Mouse (Mus musculus) B cell, adult 2 months (primary cell): ENCODE results near the gene Gm19345.

Experiments
- DNase-seq, 2 experiments: peaks; one replicate each; pipeline ENCODE4 v3.0.0; 2022

Gene Gm19345

GRCm38 (mm10) chr7:19829694-19830093, 22.1 kb upstream of the Gm19345 start:
- DNase-seq, result no peak

- DNase-seq, result no peak
Measured at GRCm38 (mm10) chr7:19830682-19831156, 21.1 kb upstream of the Gm19345 start.

- DNase-seq, result no peak
Measured at GRCm38 (mm10) chr7:19831837-19832236, 20.0 kb upstream of the Gm19345 start.

DNA sequence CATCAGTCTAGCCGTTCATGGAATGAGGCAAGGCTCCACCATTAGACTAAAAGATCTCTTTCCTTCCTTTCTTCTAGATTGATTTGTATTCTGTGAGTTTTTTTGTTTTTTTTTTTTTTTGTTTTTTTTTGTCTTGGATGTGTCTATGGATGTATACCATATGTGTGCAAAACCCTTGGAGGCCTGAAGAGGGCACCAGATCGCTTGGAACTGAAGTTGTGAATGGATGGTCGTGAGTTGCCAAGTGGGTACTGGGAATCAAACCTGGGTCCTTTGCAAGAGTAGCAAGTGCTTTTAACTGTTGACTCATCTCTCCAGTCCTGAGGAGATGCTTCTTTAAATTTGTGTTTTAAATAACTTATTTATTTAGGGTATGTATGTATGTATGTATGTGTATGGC, 17.7 kb upstream of the Gm19345 start:
- DNase-seq, result no peak

- DNase-seq, result no peak
Measured at GRCm38 (mm10) chr7:19836843-19837242, 15.0 kb upstream of the Gm19345 start.

GRCm38 (mm10) chr7:19840371-19840770, 11.4 kb upstream of the Gm19345 start:
- DNase-seq, result no peak

GRCm38 (mm10) chr7:19840936-19841335, 10.9 kb upstream of the Gm19345 start:
- no peak for DNase-seq

- DNase-seq, result no peak
Measured at GRCm38 (mm10) chr7:19841686-19842413, 10.0 kb upstream of the Gm19345 start.

DNA sequence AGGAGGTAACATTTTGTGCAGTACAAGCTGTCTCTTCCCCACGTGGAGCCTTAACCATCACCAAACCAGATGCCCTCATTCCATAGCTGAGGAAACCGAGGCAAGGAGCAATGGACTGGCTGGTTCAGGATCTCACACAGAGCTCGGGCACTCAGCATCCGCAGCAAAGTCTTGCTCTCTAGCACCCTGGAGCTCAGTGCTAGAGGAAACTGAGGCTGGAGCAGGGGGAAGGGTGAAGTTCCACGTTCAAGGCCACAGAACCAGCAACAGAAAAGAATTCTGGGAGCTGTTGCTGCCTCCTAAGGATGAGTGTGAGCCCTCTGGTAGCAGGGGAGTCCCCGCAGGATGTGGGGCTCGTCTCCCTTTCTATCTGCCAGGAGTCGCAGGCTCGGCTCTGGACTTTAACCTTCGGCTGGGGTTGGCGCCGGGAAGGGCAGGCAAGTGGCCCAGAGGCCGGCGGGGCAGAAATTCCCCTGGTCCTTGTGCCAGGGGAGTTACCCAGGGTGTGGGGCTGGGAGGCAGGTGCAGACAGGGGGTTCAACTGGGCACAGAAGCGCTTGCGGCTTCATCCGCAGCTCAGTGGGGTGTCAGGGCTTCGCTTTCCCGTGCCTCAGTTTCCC, 8.8 kb upstream of the Gm19345 start:
- no peak for DNase-seq

- peak; percentile 87 for DNase-seq
Measured at GRCm38 (mm10) chr7:19843561-19843960, 8.2 kb upstream of the Gm19345 start.

DNA sequence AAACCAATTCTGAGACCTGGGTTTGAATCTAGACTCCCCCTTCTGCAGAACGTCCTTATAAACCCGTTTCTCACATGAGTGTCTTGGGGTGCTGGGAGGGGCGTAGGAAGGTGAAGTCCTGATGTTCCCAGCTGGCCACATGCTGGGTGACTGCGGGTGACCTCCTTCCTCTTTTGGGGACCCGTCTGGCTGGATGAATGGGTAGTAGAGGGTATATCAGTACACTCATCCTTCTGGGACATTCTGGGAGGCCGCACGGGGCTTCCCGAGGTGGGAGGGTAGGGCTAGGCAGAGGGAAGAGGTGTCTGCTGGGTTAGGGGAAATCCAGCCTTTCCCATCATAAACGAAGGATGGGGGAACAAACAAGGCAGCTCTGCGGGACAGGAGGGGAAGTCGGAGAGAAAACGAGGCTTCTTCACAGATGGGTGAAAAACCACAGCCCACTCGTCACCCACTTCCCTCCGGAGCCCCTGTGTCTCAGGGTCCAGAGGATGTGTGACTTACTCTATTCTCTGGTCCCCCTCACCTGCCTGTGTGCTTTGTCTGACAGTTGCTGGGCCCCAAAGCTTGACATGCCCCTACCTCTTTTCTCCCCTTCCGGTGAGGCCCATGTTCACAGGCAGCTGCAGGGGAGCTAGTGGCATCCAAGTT, 7.2 kb upstream of the Gm19345 start:
- peak; percentile 65 to 73 for DNase-seq

DNA sequence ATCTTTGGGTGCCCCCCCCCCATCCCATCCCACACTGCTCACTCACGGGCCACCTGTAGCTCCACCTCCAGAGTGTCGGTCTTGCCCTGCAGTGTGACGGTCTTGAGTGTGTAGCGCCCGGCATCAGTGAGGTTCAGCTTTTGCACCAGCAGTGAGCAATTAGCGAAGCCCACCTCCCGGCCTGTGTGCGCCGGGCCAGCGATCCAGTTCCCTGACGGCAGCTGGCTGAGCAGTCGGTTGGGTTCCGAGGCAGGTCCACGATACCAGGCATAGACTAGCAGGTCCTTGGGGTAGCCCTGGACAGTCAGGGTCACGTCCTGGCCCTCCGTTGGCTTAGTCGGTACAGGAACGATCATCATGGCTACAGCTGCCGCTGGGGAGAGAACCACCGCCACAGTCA, 1.7 kb downstream of the Gm19345 start:
- no peak for DNase-seq

DNA sequence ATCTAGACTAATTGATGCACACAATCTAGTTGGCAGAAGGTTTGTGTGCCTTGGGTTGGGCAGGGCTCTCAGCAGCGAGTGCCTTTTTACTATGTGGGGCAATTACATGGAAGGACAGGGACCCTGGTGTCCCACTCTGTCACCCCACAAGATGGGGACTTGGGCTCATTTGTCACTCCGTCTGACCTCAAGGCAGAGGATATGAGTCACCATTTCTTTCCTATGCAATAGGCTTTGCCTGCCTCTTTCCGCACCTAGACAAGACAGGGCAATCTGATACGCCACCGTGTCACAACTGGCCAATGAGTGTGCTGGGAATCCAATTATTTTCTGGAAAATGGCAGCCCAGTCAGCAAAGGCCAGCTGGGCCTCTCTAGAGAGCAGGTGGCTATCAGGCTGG, 3.9 kb downstream of the Gm19345 start:
- no peak for DNase-seq

- no peak for DNase-seq
Measured at GRCm38 (mm10) chr7:19856283-19856682, 4.5 kb downstream of the Gm19345 start.

DNA sequence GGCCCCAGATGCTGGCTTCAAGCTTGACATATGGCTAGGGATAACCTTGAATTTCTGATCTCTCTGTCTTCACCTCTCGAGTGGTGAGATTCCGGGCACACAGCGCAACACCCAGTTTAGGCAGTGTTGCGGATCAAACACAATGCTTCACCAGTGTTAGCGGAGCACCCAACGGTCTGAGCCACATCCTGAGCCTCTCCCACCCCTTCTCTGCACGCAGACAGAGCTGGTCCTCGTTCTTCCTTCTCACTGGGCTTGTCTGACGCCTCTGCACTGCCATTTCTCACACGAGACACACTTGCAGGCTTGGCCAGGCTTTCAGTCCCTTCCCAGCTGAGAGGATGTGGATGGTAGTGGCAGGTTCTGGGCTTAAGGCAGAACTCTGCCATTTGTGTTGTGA, 7.9 kb downstream of the Gm19345 start:
- no peak for DNase-seq

DNA sequence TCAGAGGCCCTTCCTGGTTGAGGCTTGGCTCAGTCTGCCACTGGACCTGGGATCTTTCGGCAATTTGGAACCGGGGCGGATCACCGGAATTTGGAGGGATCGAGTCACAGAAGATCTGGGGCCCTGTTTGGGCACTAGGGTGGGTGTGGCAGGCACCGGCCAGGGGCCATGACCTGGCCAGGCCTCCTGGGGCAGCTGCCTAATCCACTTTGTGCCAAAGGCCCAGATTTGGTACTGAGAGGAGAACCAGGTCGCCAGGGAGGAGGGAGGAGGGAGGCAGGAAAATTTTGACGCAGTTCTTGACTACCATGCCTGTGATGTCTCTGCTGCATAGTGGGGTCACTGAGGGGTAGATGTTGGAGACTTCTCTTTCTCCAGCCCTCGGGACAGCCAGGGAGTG, 9.4 kb downstream of the Gm19345 start, which contains the start of gene Ceacam16:
Gene Ceacam16 (minus strand): TSS at position 101 of the 400 bp plus-strand sequence.
- no peak for DNase-seq

- no peak for DNase-seq
Measured at GRCm38 (mm10) chr7:19864241-19864640, 12.4 kb downstream of the Gm19345 start.

DNA sequence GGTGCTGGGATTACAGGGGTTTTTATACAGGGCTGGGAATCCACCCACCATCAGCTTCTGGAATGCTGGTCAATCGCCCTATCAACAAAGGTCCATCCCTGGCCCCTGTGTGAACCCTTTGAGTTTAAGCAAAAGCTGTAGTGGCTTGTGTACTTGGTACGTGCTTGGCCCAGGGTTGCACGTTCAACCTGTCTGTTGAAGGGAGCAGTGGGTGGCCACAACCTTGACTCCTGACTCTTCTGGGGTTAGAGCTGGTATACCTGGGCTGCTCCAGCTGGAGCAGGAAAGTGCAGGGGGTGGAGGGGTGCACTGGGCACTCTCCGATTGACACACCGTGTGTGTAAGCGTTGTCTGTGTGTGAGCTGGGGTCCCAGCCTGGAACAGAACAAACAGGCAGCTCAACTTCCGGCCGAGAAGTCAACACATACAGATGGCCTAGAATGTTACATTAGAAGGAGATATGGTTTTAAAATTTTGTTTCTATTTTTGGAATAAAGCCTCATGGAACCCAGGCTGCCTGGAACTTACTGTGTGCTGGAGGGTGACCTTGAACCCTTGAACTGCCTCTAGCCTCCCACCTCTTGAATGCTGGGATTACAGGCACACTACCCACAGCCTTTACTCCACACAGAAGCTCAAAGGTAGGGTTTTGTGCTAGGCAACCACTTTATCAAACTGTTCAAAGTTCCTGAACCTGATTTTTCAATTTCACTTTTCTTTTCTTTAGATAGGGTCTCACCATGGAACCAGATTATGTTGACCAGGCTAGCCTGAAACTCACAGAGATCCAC, 13.6 kb downstream of the Gm19345 start:
- no peak for DNase-seq

DNA sequence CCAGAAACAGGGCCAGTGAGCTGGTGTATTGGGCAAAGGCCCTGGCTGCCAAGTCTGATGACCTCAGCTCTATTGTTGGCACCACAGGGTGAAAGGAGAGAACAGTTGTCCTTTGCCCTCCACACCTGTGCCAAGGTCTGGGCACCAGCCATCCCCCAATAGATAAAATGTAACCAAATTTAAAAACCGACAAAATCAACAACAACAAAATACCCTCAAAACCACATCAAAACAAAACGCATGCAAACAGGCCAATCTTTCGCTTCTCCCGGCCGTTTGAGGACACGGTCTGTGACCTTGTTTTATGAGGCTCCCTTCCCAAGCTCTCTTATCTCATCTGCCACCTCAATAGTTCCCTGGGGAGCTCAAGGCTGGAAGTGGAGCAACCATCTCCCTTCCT, 14.7 kb downstream of the Gm19345 start:
- no peak for DNase-seq

GRCm38 (mm10) chr7:19867751-19868399, 16.1 kb downstream of the Gm19345 start:
- no peak for DNase-seq

DNA sequence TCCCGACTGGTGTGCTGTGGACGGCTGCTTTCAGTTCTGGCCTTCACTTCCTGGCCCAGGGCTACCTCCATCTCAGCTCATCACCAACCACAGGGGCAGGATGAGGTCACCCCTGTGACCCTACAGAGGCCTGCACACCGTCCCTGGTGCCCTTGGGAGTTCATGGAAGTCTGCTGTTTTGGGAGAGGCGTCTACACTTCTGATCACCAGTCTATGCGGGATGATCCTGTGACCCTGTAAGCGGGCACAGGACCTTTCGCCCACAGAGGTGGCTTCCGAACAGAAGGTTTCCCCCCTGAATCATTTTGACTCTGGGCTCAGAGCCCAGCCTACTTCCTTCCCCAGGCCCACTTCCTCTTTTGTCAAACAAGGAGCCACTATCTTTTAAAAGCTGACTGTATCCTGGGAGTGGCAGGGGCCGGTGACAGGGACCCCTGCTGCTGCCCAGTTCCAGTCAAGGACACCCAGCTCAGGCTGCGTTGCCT, 19.4 kb downstream of the Gm19345 start:
- DNase-seq, result peak; percentile 77 to 78

- DNase-seq, result peak; percentile 56 to 59
Measured at GRCm38 (mm10) chr7:19871943-19872601, 20.3 kb downstream of the Gm19345 start.
